Mouse (Mus musculus) stomach, postnatal 0 days (tissue): Measurements from ENCODE around the gene Gm17359. TPM values are rescaled to one million over a fixed set of nuclear protein-coding genes. Genes with fewer than 3 reads are reported as not detected.

Experiments
- ATAC-seq: fragments of 200-750 bp; cut with Nextera tagmentation; 2 replicates; pipeline ENCODE4 v1.8.0; 2017; ENCODE audit not compliant: low FRiP score, low TSS enrichment
- DNase-seq: peaks from one replicate; pipeline ENCODE4 v3.0.0-alpha.2; 2016; ENCODE audit warnings: low spot score
- H3K27ac ChIP-seq: fragments of 300-500 bp; sonication (generic); replicated peaks from 2 replicates; pipeline ENCODE4 v1.5.1; 2014; ENCODE audit warnings: mild to moderate bottlenecking, control low read depth
- H3K27me3 ChIP-seq: fragments of 300-500 bp; sonication (generic); 2 replicates; pipeline ENCODE4 v1.6.1; 2014; ENCODE audit warnings: low read length; ENCODE audit not compliant: control insufficient read depth, insufficient read depth
- H3K36me3 ChIP-seq: fragments of 300-500 bp; sonication (generic); 2 replicates; pipeline ENCODE4 v1.6.1; 2014; ENCODE audit warnings: low read length, mixed read lengths; ENCODE audit not compliant: control insufficient read depth, insufficient read depth
- H3K4me1 ChIP-seq: fragments of 300-500 bp; sonication (generic); replicated peaks from 2 replicates; pipeline ENCODE4 v1.6.1; 2014; ENCODE audit warnings: antibody characterized with exemption; ENCODE audit not compliant: control insufficient read depth, insufficient read depth
- H3K4me2 ChIP-seq: fragments of 300-500 bp; sonication (generic); replicated peaks from 2 replicates; pipeline ENCODE4 v1.6.1; 2014; ENCODE audit warnings: low read depth, mild to moderate bottlenecking, control low read depth, moderate library complexity
- H3K4me3 ChIP-seq: fragments of 300-500 bp; sonication (generic); 2 replicates; pipeline ENCODE4 v1.5.1; 2014; ENCODE audit warnings: low read depth, low read length, control low read depth
- H3K9ac ChIP-seq: fragments of 300-500 bp; sonication (generic); 2 replicates; pipeline ENCODE4 v1.6.1; 2014; ENCODE audit warnings: mild to moderate bottlenecking, low read length, control low read depth, mixed read lengths
- H3K9me3 ChIP-seq: fragments of 300-500 bp; sonication (generic); 2 replicates; pipeline ENCODE4 v1.6.1; 2016; ENCODE audit warnings: low read length; ENCODE audit not compliant: control insufficient read depth
- CTCF ChIP-seq: IDR thresholded peaks from 2 replicates; pipeline ENCODE4 v1.5.1; 2016; ENCODE audit warnings: antibody characterized with exemption, low read depth, mild to moderate bottlenecking, moderate library complexity
- EP300 ChIP-seq: optimal IDR thresholded peaks from 2 replicates; pipeline ENCODE3; 2016; ENCODE audit warnings: antibody characterized with exemption
- WGBS: fragments of 180-500 bp; shearing (Covaris S2); extraction: QIAGEN DNeasy Blood & Tissue Kit; methylation state at CpG from one replicate; pipeline ENCODE4 v1.1.7; 2014; 5-methylcytosine and 5-hydroxymethylcytosine counted together
- polyA plus RNA-seq: library from polyadenylated mRNA; unstranded; fragments of >200 nt; fragmentation: Nextera tagmentation; extraction: Ambion mirVana; gene quantifications from 2 replicates; pipeline ENCODE4 v1.2.1, GENCODE M21; 2015

Gm17359 gene
- polyA plus RNA-seq, 1 experiment from 2014 or later: not detected

GRCm38 (mm10) chr3:79452696-79453263 is 116.3 kb downstream of the Gm17359 start:
- ATAC-seq (no peak), DNase-seq (no peak)
- Histone ChIP-seq H3K27ac (no peak overlapping the region), H3K4me2 (no peak overlapping the region), H3K4me3 (no peak overlapping the region), H3K27me3 (no peaks in the 10 kb centered on the region), H3K9ac (no peak overlapping the region), H3K36me3 (no peaks in the 10 kb centered on the region), H3K9me3 (no peaks in the 10 kb centered on the region), H3K4me1 (no peaks in the 10 kb centered on the region)
- TF ChIP-seq EP300 (no peak), CTCF (no peak)
- WGBS: 85% methylated on average over 14 of the region's 14 CpGs

- Histone ChIP-seq H3K27me3 (no peaks in the 10 kb centered on the region), H3K4me3 (no peak overlapping the region), H3K4me1 (no peaks in the 10 kb centered on the region), H3K27ac (no peak overlapping the region), H3K9me3 (no peaks in the 10 kb centered on the region), H3K36me3 (peaks cover 7% of the 10 kb centered on the region), H3K9ac (no peak overlapping the region), H3K4me2 (no peak overlapping the region)
- ATAC-seq (no peak), DNase-seq (no peak)
- TF ChIP-seq CTCF (no peak), EP300 (no peak)
- 54% methylated on average over 11 of the region's 11 CpGs for WGBS
Measured at GRCm38 (mm10) chr3:79455761-79456160, 119.3 kb downstream of the Gm17359 start.

- peaks cover 10% of the 10 kb centered on the region for H3K36me3 ChIP-seq
- WGBS: 79% methylated on average over 14 of the region's 14 CpGs
- no peak overlapping the region for H3K27ac ChIP-seq
- no peak overlapping the region for H3K4me2 ChIP-seq
- no peak overlapping the region for H3K9ac ChIP-seq
- no peak overlapping the region for H3K4me3 ChIP-seq
- ATAC-seq (no peak), DNase-seq (no peak)
- no peak for TF ChIP-seq EP300
- no peak for TF ChIP-seq CTCF
- no peaks in the 10 kb centered on the region for H3K27me3 ChIP-seq
- no peaks in the 10 kb centered on the region for H3K9me3 ChIP-seq
- no peaks in the 10 kb centered on the region for H3K4me1 ChIP-seq
Measured at GRCm38 (mm10) chr3:79458651-79459275, 122.3 kb downstream of the Gm17359 start.

GRCm38 (mm10) chr3:79469440-79469839 is 133.0 kb downstream of the Gm17359 start:
- no peak overlapping the region for H3K9ac ChIP-seq
- H3K4me1 ChIP-seq: no peaks in the 10 kb centered on the region
- ATAC-seq: no peak
- H3K9me3 ChIP-seq: no peaks in the 10 kb centered on the region
- no peak overlapping the region for H3K4me2 ChIP-seq
- WGBS: over 99% methylated on average over 5 of the region's 5 CpGs
- H3K4me3 ChIP-seq: no peak overlapping the region
- 0 out of 2 replicates have a peak, but pooled peaks cover 3% of the 10 kb centered on the region for H3K36me3 ChIP-seq
- H3K27ac ChIP-seq: no peak overlapping the region
- no peaks in the 10 kb centered on the region for H3K27me3 ChIP-seq
- DNase-seq: no peak
- no peak for TF ChIP-seq EP300
- no peak for TF ChIP-seq CTCF

GRCm38 (mm10) chr3:79472362-79472761 is 135.9 kb downstream of the Gm17359 start:
- no peaks in the 10 kb centered on the region for H3K27me3 ChIP-seq
- TF ChIP-seq CTCF: no peak
- ATAC-seq (no peak), DNase-seq (no peak)
- H3K36me3 ChIP-seq: peaks cover 7% of the 10 kb centered on the region; the same call in 1 of the 2 replicates
- no peaks in the 10 kb centered on the region for H3K9me3 ChIP-seq
- H3K4me2 ChIP-seq: no peak overlapping the region
- 89% methylated on average over 5 of the region's 5 CpGs for WGBS
- no peak overlapping the region for H3K4me3 ChIP-seq
- no peaks in the 10 kb centered on the region for H3K4me1 ChIP-seq
- no peak overlapping the region for H3K27ac ChIP-seq
- no peak overlapping the region for H3K9ac ChIP-seq

GRCm38 (mm10) chr3:79474911-79475310 is 138.4 kb downstream of the Gm17359 start:
- Histone ChIP-seq H3K9me3 (no peaks in the 10 kb centered on the region), H3K4me1 (no peaks in the 10 kb centered on the region), H3K9ac (no peak overlapping the region), H3K36me3 (peaks cover 10% of the 10 kb centered on the region), H3K27ac (no peak overlapping the region), H3K4me2 (no peak overlapping the region), H3K4me3 (no peak overlapping the region), H3K27me3 (no peaks in the 10 kb centered on the region)
- ATAC-seq: no peak
- 81% methylated on average over 4 of the region's 4 CpGs for WGBS
- no peak for DNase-seq
- no peak for TF ChIP-seq CTCF
- no peak for TF ChIP-seq EP300
